Mouse (Mus musculus): ENCODE results near the gene Vmn2r34. TPM values are rescaled to one million over a fixed set of nuclear protein-coding genes. Genes with fewer than 3 reads are reported as not detected.
"Not testable (repeated sequence)": the region's sequence is repeated elsewhere in the genome, so short reads cannot be mapped to it uniquely, and the experiment has no call there.

The Vmn2r34 gene
- polyA plus RNA-seq (2016; fragmentation: Nextera tagmentation; extraction: Ambion mirVana): not detected in 2 replicates

DNA sequence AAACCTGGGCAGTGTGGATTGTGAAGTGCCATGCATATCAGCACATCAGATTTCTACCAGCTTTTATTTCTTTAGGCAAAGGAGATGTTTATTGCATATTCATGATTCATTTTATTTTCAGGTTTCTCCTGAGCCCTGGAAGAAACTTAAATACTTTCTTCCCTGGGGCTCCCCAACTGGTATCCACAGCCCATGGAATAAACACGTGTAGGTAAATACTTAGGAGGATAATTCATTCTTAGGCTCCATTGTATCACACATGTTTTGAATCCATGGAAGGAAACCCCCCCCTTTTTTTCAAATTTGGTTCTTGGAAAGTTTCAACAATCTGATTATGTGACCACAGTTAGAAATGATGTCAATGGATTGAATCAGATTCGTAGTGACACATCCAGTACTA lies at the start of gene Vmn2r34:
Gene Vmn2r34, minus strand, starts transcription at position 101 of the 400 bp plus-strand sequence.
- H3K4me2 ChIP-seq (replicated peaks); H3K9me3 ChIP-seq; H3K9ac ChIP-seq; H3K4me3 ChIP-seq; H3K27ac ChIP-seq; H3K4me1 ChIP-seq; H3K36me3 ChIP-seq; ATAC-seq (ENCODE audit: low FRiP score, low read depth); H3K27me3 ChIP-seq (replicated peaks): not testable (repeated sequence)
- 74% methylated on average over 2 of the region's 2 CpGs for WGBS

GRCm38 (mm10) chr7:7674032-7674431 lies 15.3 kb downstream of the Vmn2r34 start:
- not testable (repeated sequence) for H3K4me3 ChIP-seq; H3K9ac ChIP-seq; H3K27ac ChIP-seq; H3K36me3 ChIP-seq; ATAC-seq (ENCODE audit: low FRiP score, low read depth); H3K4me1 ChIP-seq; H3K27me3 ChIP-seq (replicated peaks); H3K4me2 ChIP-seq (replicated peaks); H3K9me3 ChIP-seq
- WGBS: 80% methylated on average over 2 of the region's 2 CpGs

Other genes starting within 250 kb of the Vmn2r34 start
- gene Vmn2r32, start 209.5 kb downstream of the Vmn2r34 start, polyA plus RNA-seq (2016; fragmentation: Nextera tagmentation; extraction: Ambion mirVana): not detected in 2 replicates
- not detected in 2 replicates for gene Vmn2r33, start 122.7 kb downstream of the Vmn2r34 start, polyA plus RNA-seq (2016; fragmentation: Nextera tagmentation; extraction: Ambion mirVana)
- not detected in 2 replicates for gene Vmn2r35, start 130.4 kb upstream of the Vmn2r34 start, polyA plus RNA-seq (2016; fragmentation: Nextera tagmentation; extraction: Ambion mirVana)
- not detected in 2 replicates for gene Vmn2r36, start 213.0 kb upstream of the Vmn2r34 start, polyA plus RNA-seq (2016; fragmentation: Nextera tagmentation; extraction: Ambion mirVana)

Measured in neural tube, embryonic 12.5 days (tissue).